Mouse (Mus musculus) intestine, postnatal 0 days (tissue): ENCODE results near the gene Lemd1. TPM values are rescaled to one million over a fixed set of nuclear protein-coding genes. Genes with fewer than 3 reads are reported as not detected.

ENCODE experiments used
- ATAC-seq: fragments of 200-750 bp; cut with Nextera tagmentation; 2 replicates; pipeline ENCODE4 v1.8.0; 2017; ENCODE audit warnings: mild to moderate bottlenecking, moderate TSS enrichment, moderate library complexity
- H3K27ac ChIP-seq: fragments of 300-500 bp; sonication (generic); 2 replicates; pipeline ENCODE4 v1.5.1; 2014; ENCODE audit warnings: mild to moderate bottlenecking, low read depth, low read length, moderate library complexity
- H3K27me3 ChIP-seq: fragments of 300-500 bp; sonication (generic); replicated peaks from 2 replicates; pipeline ENCODE4 v1.6.1; 2014; ENCODE audit warnings: low read length, mixed read lengths; ENCODE audit not compliant: control insufficient read depth, insufficient read depth
- H3K36me3 ChIP-seq: fragments of 300-500 bp; sonication (generic); 2 replicates; pipeline ENCODE4 v1.6.1; 2014; ENCODE audit warnings: mild to moderate bottlenecking, moderate library complexity; ENCODE audit not compliant: control insufficient read depth, insufficient read depth
- H3K4me1 ChIP-seq: fragments of 300-500 bp; sonication (generic); replicated peaks from 2 replicates; pipeline ENCODE4 v1.6.1; 2014; ENCODE audit warnings: antibody characterized with exemption, low read length, mixed read lengths; ENCODE audit not compliant: control insufficient read depth, insufficient read depth
- H3K4me2 ChIP-seq: fragments of 300-500 bp; sonication (generic); replicated peaks from 2 replicates; pipeline ENCODE4 v1.6.1; 2014; ENCODE audit warnings: low read depth, mild to moderate bottlenecking, moderate library complexity
- H3K4me3 ChIP-seq: fragments of 300-500 bp; sonication (generic); 2 replicates; pipeline ENCODE4 v1.5.1; 2014; ENCODE audit warnings: low read depth, low read length
- H3K9ac ChIP-seq: fragments of 300-500 bp; sonication (generic); 2 replicates; pipeline ENCODE4 v1.6.1; 2014; ENCODE audit warnings: mild to moderate bottlenecking, low read depth, low read length
- H3K9me3 ChIP-seq: fragments of 300-500 bp; sonication (generic); 2 replicates; pipeline ENCODE4 v1.6.1; 2016; ENCODE audit warnings: mixed run types; ENCODE audit not compliant: control insufficient read depth
- CTCF ChIP-seq: sonication (generic); IDR thresholded peaks from 2 replicates; pipeline ENCODE4 v1.5.1; 2016; ENCODE audit warnings: low read depth, mild to moderate bottlenecking, control low read depth, antibody characterized with exemption, moderate library complexity
- WGBS: fragments of 180-500 bp; shearing (Covaris S2); extraction: QIAGEN DNeasy Blood & Tissue Kit; methylation state at CpG from one replicate; pipeline ENCODE4 v1.1.7; 2014; 5-methylcytosine and 5-hydroxymethylcytosine counted together
- polyA plus RNA-seq: library from polyadenylated mRNA; unstranded; fragments of >200 nt; fragmentation: Nextera tagmentation; extraction: Ambion mirVana; gene quantifications from 2 replicates; pipeline ENCODE4 v1.2.1, GENCODE M21; 2015

Lemd1 gene
- polyA plus RNA-seq, 1 experiment from 2014 or later = 0.08 TPM

GRCm38 (mm10) chr1:132264577-132264976, 73.3 kb downstream of the Lemd1 start:
- TF ChIP-seq CTCF = no peak
- Histone ChIP-seq H3K27me3 (no peaks in the 10 kb centered on the region), H3K36me3 (no peaks in the 10 kb centered on the region), H3K9me3 (no peaks in the 10 kb centered on the region), H3K4me3 (no peak overlapping the region), H3K4me2 (no peak overlapping the region), H3K9ac (no peak overlapping the region), H3K27ac (no peak overlapping the region), H3K4me1 (no peaks in the 10 kb centered on the region)
- WGBS = 68% methylated on average over 7 of the region's 7 CpGs
- ATAC-seq = no peak

- Histone ChIP-seq H3K9me3 (no peaks in the 10 kb centered on the region), H3K4me1 (no peaks in the 10 kb centered on the region), H3K4me2 (no peak overlapping the region), H3K27ac (no peak overlapping the region), H3K27me3 (no peaks in the 10 kb centered on the region), H3K9ac (no peak overlapping the region), H3K36me3 (no peaks in the 10 kb centered on the region), H3K4me3 (no peak overlapping the region)
- WGBS = 69% methylated on average over 8 of the region's 8 CpGs
- no peak for TF ChIP-seq CTCF
- no peak for ATAC-seq
Measured at GRCm38 (mm10) chr1:132265211-132265859, 74.1 kb downstream of the Lemd1 start.

- Histone ChIP-seq H3K4me1 (no peaks in the 10 kb centered on the region), H3K9ac (no peak overlapping the region), H3K4me2 (no peak overlapping the region), H3K27ac (no peak overlapping the region), H3K9me3 (no peaks in the 10 kb centered on the region), H3K36me3 (no peaks in the 10 kb centered on the region), H3K4me3 (no peak overlapping the region), H3K27me3 (no peaks in the 10 kb centered on the region)
- 87% methylated on average over 10 of the region's 10 CpGs for WGBS
- ATAC-seq = no peak
- no peak for TF ChIP-seq CTCF
Measured at GRCm38 (mm10) chr1:132265936-132266335, 74.7 kb downstream of the Lemd1 start.

GRCm38 (mm10) chr1:132266791-132267557, 75.7 kb downstream of the Lemd1 start:
- no peaks in the 10 kb centered on the region for H3K9me3 ChIP-seq
- no peak overlapping the region for H3K27ac ChIP-seq
- no peak overlapping the region for H3K4me2 ChIP-seq
- H3K27me3 ChIP-seq = no peaks in the 10 kb centered on the region
- H3K9ac ChIP-seq = no peak overlapping the region
- WGBS = 37% methylated on average over 8 of the region's 8 CpGs
- no peak for TF ChIP-seq CTCF
- H3K4me3 ChIP-seq = no peak overlapping the region
- no peak for ATAC-seq
- no peaks in the 10 kb centered on the region for H3K4me1 ChIP-seq
- H3K36me3 ChIP-seq = no peaks in the 10 kb centered on the region

- no peak for ATAC-seq
- Histone ChIP-seq H3K36me3 (no peaks in the 10 kb centered on the region), H3K27ac (no peak overlapping the region), H3K9me3 (no peaks in the 10 kb centered on the region), H3K27me3 (no peaks in the 10 kb centered on the region), H3K4me2 (no peak overlapping the region), H3K4me1 (no peaks in the 10 kb centered on the region), H3K4me3 (no peak overlapping the region), H3K9ac (no peak overlapping the region)
- 58% methylated on average over 2 of the region's 2 CpGs for whole genome bisulfite sequencing
- no peak for TF ChIP-seq CTCF
Measured at GRCm38 (mm10) chr1:132267959-132268358, 76.7 kb downstream of the Lemd1 start.

GRCm38 (mm10) chr1:132268418-132269060, 77.3 kb downstream of the Lemd1 start:
- no peak overlapping the region for H3K27ac ChIP-seq
- ATAC-seq = no peak

More at GRCm38 (mm10) chr1:132268418-132269060, 77.3 kb downstream of the Lemd1 start:
- no peak for TF ChIP-seq CTCF
- Histone ChIP-seq H3K9ac (no peak overlapping the region), H3K9me3 (no peaks in the 10 kb centered on the region), H3K27me3 (no peaks in the 10 kb centered on the region), H3K4me1 (no peaks in the 10 kb centered on the region), H3K4me2 (no peak overlapping the region), H3K4me3 (no peak overlapping the region), H3K36me3 (no peaks in the 10 kb centered on the region)
- 77% methylated on average over 7 of the region's 7 CpGs for WGBS
